Mouse (Mus musculus): ENCODE data around the gene Hspb6. TPM values are rescaled to one million over a fixed set of nuclear protein-coding genes. Genes with fewer than 3 reads are reported as not detected.
A peak's percentile ranks its signal among the peaks of the same experiment; 100 is the strongest.

The Hspb6 gene
- polyA plus RNA-seq, 1 experiment from 2014 or later: 5.5 TPM

- no peak overlapping the region for H3K4me2 ChIP-seq (ENCODE audit: low read depth, low read length, severe bottlenecking)
- 79% methylated on average over 10 of the region's 10 CpGs for WGBS
- DNase-seq (ENCODE audit: low spot score) (no peak), ATAC-seq (replicated peaks; ENCODE audit: low FRiP score) (no peak)
- H3K4me1 ChIP-seq (replicated peaks; ENCODE audit: control insufficient read depth, insufficient read depth, low read length): no peaks in the 10 kb centered on the region; the same call in 1 of the 2 replicates
- no peaks in the 10 kb centered on the region for H3K36me3 ChIP-seq (ENCODE audit: control insufficient read depth, insufficient read depth, low read length)
- H3K27ac ChIP-seq (ENCODE audit: low read depth, low read length): no peak overlapping the region
- H3K4me3 ChIP-seq (ENCODE audit: low read depth, low read length): no peak overlapping the region
- no peak overlapping the region for H3K9ac ChIP-seq (ENCODE audit: low read length)
- H3K9me3 ChIP-seq (ENCODE audit: control insufficient read depth, low read length): no peaks in the 10 kb centered on the region
- H3K27me3 ChIP-seq (ENCODE audit: control insufficient read depth, insufficient read depth, low read length): no peaks in the 10 kb centered on the region
Observed at GRCm38 (mm10) chr7:30593579-30594509, 41.9 kb downstream of the Hspb6 start.

DNA sequence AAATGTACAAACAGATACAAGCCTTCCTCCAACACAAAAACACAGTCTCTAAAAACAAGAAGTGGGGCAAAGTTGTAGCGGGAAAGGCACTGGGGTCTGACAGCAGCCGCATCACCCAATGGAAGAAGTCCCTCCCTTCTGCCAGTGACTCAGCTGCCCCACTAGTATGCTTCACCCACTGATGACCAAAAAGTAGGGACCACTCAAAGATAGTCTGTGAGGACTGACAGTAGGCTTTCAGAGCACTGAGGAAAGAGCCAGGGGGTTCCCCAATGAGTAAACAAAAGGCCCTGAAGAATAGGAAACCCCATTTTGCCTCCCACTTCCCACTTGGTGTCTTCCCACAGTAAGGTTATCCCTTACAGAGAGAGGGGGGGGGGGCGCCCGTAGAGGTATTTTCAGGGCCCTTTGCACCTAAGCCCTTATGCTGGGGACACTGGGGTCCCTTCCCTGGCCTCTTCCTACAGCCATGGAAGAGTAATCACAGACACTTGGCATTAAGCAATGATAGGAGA is 42.6 kb downstream of the Hspb6 start:
- WGBS: 60% methylated on average over 4 of the region's 4 CpGs
- Histone ChIP-seq H3K36me3 (ENCODE audit: control insufficient read depth, insufficient read depth, low read length) (no peaks in the 10 kb centered on the region), H3K4me3 (ENCODE audit: low read depth, low read length) (no peak overlapping the region)

GRCm38 (mm10) chr7:30596093-30596492 is 44.1 kb downstream of the Hspb6 start:
- DNase-seq (ENCODE audit: low spot score) (no peak), ATAC-seq (replicated peaks; ENCODE audit: low FRiP score) (no peak)
- 86% methylated on average over 5 of the region's 5 CpGs for WGBS
- H3K4me1 ChIP-seq (replicated peaks; ENCODE audit: control insufficient read depth, insufficient read depth, low read length): no peaks in the 10 kb centered on the region
- H3K27ac ChIP-seq (ENCODE audit: low read depth, low read length): no peak overlapping the region
- H3K9me3 ChIP-seq (ENCODE audit: control insufficient read depth, low read length): no peaks in the 10 kb centered on the region
- no peak overlapping the region for H3K4me3 ChIP-seq (ENCODE audit: low read depth, low read length)
- H3K27me3 ChIP-seq (ENCODE audit: control insufficient read depth, insufficient read depth, low read length): no peaks in the 10 kb centered on the region
- H3K36me3 ChIP-seq (ENCODE audit: control insufficient read depth, insufficient read depth, low read length): no peaks in the 10 kb centered on the region
- H3K9ac ChIP-seq (ENCODE audit: low read length): no peak overlapping the region; the same call in 1 of the 2 replicates
- no peak overlapping the region for H3K4me2 ChIP-seq (ENCODE audit: low read depth, low read length, severe bottlenecking)

More for the DNA sequence above, 42.6 kb downstream of the Hspb6 start:
- no peak overlapping the region for H3K27ac ChIP-seq (ENCODE audit: low read depth, low read length)
- no peak overlapping the region for H3K4me2 ChIP-seq (ENCODE audit: low read depth, low read length, severe bottlenecking)
- H3K4me1 ChIP-seq (replicated peaks; ENCODE audit: control insufficient read depth, insufficient read depth, low read length): no peaks in the 10 kb centered on the region; the same call in 1 of the 2 replicates
- no peak overlapping the region for H3K9ac ChIP-seq (ENCODE audit: low read length)
- no peaks in the 10 kb centered on the region for H3K27me3 ChIP-seq (ENCODE audit: control insufficient read depth, insufficient read depth, low read length)
- H3K9me3 ChIP-seq (ENCODE audit: control insufficient read depth, low read length): no peaks in the 10 kb centered on the region
- DNase-seq (ENCODE audit: low spot score) (no peak), ATAC-seq (replicated peaks; ENCODE audit: low FRiP score) (no peak)

GRCm38 (mm10) chr7:30596811-30597210 is 44.8 kb downstream of the Hspb6 start:
- no peaks in the 10 kb centered on the region for H3K27me3 ChIP-seq (ENCODE audit: control insufficient read depth, insufficient read depth, low read length)
- no peaks in the 10 kb centered on the region for H3K9me3 ChIP-seq (ENCODE audit: control insufficient read depth, low read length)
- ATAC-seq (replicated peaks; ENCODE audit: low FRiP score): no peak
- H3K4me2 ChIP-seq (ENCODE audit: low read depth, low read length, severe bottlenecking): no peak overlapping the region
- no peaks in the 10 kb centered on the region for H3K4me1 ChIP-seq (replicated peaks; ENCODE audit: control insufficient read depth, insufficient read depth, low read length)
- H3K36me3 ChIP-seq (ENCODE audit: control insufficient read depth, insufficient read depth, low read length): no peaks in the 10 kb centered on the region
- H3K27ac ChIP-seq (ENCODE audit: low read depth, low read length): no peak overlapping the region
- no peak overlapping the region for H3K4me3 ChIP-seq (ENCODE audit: low read depth, low read length)
- 75% methylated on average over 5 of the region's 5 CpGs for WGBS
- DNase-seq (ENCODE audit: low spot score): no peak
- no peak overlapping the region for H3K9ac ChIP-seq (ENCODE audit: low read length)

DNA sequence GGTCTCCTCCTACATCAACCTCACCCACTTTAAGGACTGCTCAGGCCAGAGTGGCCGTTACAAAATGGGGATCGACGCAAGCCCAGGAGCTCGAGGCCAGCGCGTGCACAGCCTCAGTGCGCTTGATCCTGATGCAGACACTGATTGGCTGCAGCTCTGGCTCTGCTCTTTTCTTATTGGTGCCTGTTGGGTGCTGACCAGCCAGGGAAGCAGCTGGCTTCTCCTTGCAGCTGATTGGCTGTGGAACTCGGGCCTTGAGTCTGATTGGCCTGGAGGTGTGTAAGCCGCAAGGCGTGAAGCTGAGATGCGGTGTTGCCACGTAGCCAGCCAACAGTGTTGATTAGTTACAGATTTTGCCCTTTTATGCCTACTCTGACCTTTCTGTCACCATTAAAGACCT is 46.8 kb downstream of the Hspb6 start, which contains the start of gene Zbtb32:
Gene Zbtb32 (minus strand): TSS at position 124 of the 400 bp plus-strand sequence.
- no peaks in the 10 kb centered on the region for H3K27me3 ChIP-seq (ENCODE audit: control insufficient read depth, insufficient read depth, low read length)
- no peaks in the 10 kb centered on the region for H3K9me3 ChIP-seq (ENCODE audit: control insufficient read depth, low read length)
- no peak within 1 kb of the TSS for H3K27ac ChIP-seq (ENCODE audit: low read depth, low read length)
- no peak for DNase-seq (ENCODE audit: low spot score)
- peak within 1 kb of the TSS; percentile 26; the same call in 1 of the 2 replicates for H3K4me2 ChIP-seq (ENCODE audit: low read depth, low read length, severe bottlenecking)
- WGBS: 93% methylated on average over 12 of the region's 12 CpGs
- H3K4me3 ChIP-seq (ENCODE audit: low read depth, low read length): no peak within 1 kb of the TSS
- no peak within 1 kb of the TSS for H3K9ac ChIP-seq (ENCODE audit: low read length)
- no peaks in the 10 kb centered on the region for H3K4me1 ChIP-seq (replicated peaks; ENCODE audit: control insufficient read depth, insufficient read depth, low read length)
- no peaks in the 10 kb centered on the region for H3K36me3 ChIP-seq (ENCODE audit: control insufficient read depth, insufficient read depth, low read length)
- ATAC-seq (replicated peaks; ENCODE audit: low FRiP score): no peak

GRCm38 (mm10) chr7:30599933-30600353 is 48.0 kb downstream of the Hspb6 start:
- DNase-seq (ENCODE audit: low spot score): peak; percentile 92
- Histone ChIP-seq H3K4me1 (replicated peaks; ENCODE audit: control insufficient read depth, insufficient read depth, low read length) (no peaks in the 10 kb centered on the region), H3K9me3 (ENCODE audit: control insufficient read depth, low read length) (no peaks in the 10 kb centered on the region), H3K4me2 (ENCODE audit: low read depth, low read length, severe bottlenecking) (peak overlapping the region; percentile 26; the same call in 1 of the 2 replicates), H3K9ac (ENCODE audit: low read length) (no peak overlapping the region), H3K36me3 (ENCODE audit: control insufficient read depth, insufficient read depth, low read length) (no peaks in the 10 kb centered on the region), H3K27me3 (ENCODE audit: control insufficient read depth, insufficient read depth, low read length) (no peaks in the 10 kb centered on the region), H3K4me3 (ENCODE audit: low read depth, low read length) (no peak overlapping the region), H3K27ac (ENCODE audit: low read depth, low read length) (no peak overlapping the region)
- 3% methylated on average over 16 of the region's 16 CpGs for WGBS
- ATAC-seq (replicated peaks; ENCODE audit: low FRiP score): peak; percentile 98

DNA sequence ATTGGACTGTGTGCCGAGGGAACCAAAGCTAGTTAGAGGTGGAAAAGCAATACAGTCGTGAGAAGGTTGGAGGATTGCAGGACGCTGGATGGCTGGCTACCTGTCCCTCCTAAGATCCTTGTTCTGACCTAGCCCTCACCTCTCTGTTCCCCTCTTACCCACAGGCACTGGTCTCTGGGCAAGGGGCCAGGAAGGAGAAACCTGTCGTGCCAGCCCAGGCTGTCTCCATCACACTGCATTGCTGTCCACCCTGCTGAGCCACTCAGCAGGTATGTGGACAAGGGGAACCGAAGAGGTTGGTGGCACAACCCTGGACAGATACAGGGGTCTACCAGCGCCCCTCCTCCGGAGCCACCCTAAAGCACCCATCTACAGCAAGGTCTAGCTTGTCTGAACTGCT is 48.7 kb downstream of the Hspb6 start:
- H3K9me3 ChIP-seq (ENCODE audit: control insufficient read depth, low read length): no peaks in the 10 kb centered on the region
- no peak overlapping the region for H3K27ac ChIP-seq (ENCODE audit: low read depth, low read length)
- no peak for ATAC-seq (replicated peaks; ENCODE audit: low FRiP score)
- H3K4me3 ChIP-seq (ENCODE audit: low read depth, low read length): no peak overlapping the region
- WGBS: 76% methylated on average over 7 of the region's 7 CpGs
- no peak for DNase-seq (ENCODE audit: low spot score)
- H3K4me1 ChIP-seq (replicated peaks; ENCODE audit: control insufficient read depth, insufficient read depth, low read length): no peaks in the 10 kb centered on the region
- no peak overlapping the region for H3K4me2 ChIP-seq (ENCODE audit: low read depth, low read length, severe bottlenecking)
- H3K36me3 ChIP-seq (ENCODE audit: control insufficient read depth, insufficient read depth, low read length): no peaks in the 10 kb centered on the region
- H3K27me3 ChIP-seq (ENCODE audit: control insufficient read depth, insufficient read depth, low read length): no peaks in the 10 kb centered on the region
- no peak overlapping the region for H3K9ac ChIP-seq (ENCODE audit: low read length)

DNA sequence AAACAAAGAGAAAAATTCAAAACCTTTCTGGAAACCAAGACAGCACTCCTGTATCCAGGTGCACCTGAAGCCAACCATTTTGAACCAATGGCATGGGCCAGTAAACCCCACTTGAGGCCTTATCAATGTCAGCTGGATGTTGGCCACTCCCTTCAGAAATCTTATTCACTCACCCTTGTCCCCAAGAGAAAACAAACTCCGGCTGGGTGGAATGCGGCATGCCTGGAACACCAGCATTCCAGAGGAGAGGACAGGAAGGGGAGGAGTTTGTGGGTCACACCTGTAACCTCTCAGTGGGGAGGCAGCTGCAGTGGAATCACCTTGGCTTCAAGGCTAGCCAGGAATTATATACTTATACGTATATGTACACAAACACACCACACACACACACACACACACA is 50.6 kb downstream of the Hspb6 start:
- no peaks in the 10 kb centered on the region for H3K27me3 ChIP-seq (ENCODE audit: control insufficient read depth, insufficient read depth, low read length)
- H3K27ac ChIP-seq (ENCODE audit: low read depth, low read length): no peak overlapping the region
- H3K36me3 ChIP-seq (ENCODE audit: control insufficient read depth, insufficient read depth, low read length): no peaks in the 10 kb centered on the region
- no peak for ATAC-seq (replicated peaks; ENCODE audit: low FRiP score)
- H3K4me3 ChIP-seq (ENCODE audit: low read depth, low read length): no peak overlapping the region
- H3K4me1 ChIP-seq (replicated peaks; ENCODE audit: control insufficient read depth, insufficient read depth, low read length): no peaks in the 10 kb centered on the region
- no peak for DNase-seq (ENCODE audit: low spot score)
- 72% methylated on average over 3 of the region's 3 CpGs for WGBS
- no peak overlapping the region for H3K4me2 ChIP-seq (ENCODE audit: low read depth, low read length, severe bottlenecking)
- H3K9me3 ChIP-seq (ENCODE audit: control insufficient read depth, low read length): no peaks in the 10 kb centered on the region
- H3K9ac ChIP-seq (ENCODE audit: low read length): no peak overlapping the region

All from forebrain, embryonic 11.5 days (tissue).